Mouse (Mus musculus): Measurements from ENCODE around the gene Ppm1l.

DNA sequence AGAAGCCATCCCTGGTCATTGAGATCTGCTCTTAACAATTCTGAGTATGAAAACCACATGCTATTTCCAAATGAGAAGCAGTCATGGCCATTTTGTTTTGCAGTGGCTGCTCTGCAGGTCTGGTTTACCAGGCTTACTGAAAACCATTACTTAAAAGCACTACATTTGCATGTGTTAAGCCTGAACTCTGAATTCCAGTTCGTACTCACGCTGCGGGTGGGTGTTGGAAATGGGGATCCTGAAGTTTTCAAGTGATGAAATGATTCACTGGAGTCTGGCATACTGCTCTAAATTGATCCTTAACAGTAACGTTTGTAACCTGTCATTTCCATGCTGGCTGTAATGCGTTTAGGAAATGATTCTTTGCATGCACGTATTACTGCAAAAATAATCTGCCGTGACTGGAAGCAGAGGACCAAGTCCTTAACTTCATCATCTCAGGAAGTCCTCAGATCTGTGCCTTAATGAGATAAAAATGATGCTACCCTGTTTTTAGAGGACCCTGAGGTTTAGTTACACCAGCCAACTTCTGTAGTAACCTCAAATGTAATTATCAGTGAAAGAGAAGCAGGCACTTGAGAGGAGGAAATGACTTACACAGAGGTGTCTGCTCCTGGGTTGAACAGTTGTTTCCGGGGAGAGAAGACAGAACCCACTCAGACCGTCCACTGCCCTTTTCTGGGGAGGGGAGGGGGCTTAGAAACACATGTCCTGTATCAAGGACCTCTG lies 151.8 kb downstream of the Ppm1l start:
- TF ChIP-seq POLR2A (IDR thresholded peaks at IDR 0.05; ENCODE audit: low read depth, low read length) (no peak), CTCF (IDR thresholded peaks at IDR 0.05; ENCODE audit: extremely low read depth, insufficient read depth, insufficient read length, insufficient replicate concordance) (no peak)

Measured in spleen, adult 2 months (tissue).